Mouse (Mus musculus) neural tube, embryonic 12.5 days (tissue): ENCODE measurements at regions not wholly inside any gene's neighbourhood (a gene's known extent, or its start where the extent isn't known, plus 50 kb on each side); places are given as distances from the start of the nearest gene placed in this dataset.

Experiments used
- ATAC-seq: fragments of 200-750 bp; cut with Nextera tagmentation; 2 replicates; pipeline ENCODE4 v1.8.0; 2017; ENCODE audit warnings: low read depth, mild to moderate bottlenecking, moderate TSS enrichment, moderate library complexity; ENCODE audit not compliant: low FRiP score
- H3K27ac ChIP-seq: fragments of 300-500 bp; sonication (generic); 2 replicates; pipeline ENCODE4 v1.5.1; 2016
- H3K27me3 ChIP-seq: fragments of 300-500 bp; sonication (generic); replicated peaks from 2 replicates; pipeline ENCODE4 v1.6.1; 2016; ENCODE audit warnings: mild to moderate bottlenecking
- H3K36me3 ChIP-seq: fragments of 300-500 bp; sonication (generic); 2 replicates; pipeline ENCODE4 v1.6.1; 2016; ENCODE audit warnings: mild to moderate bottlenecking
- H3K4me1 ChIP-seq: fragments of 300-500 bp; sonication (generic); 2 replicates; pipeline ENCODE4 v1.6.1; 2016
- H3K4me2 ChIP-seq: fragments of 300-500 bp; sonication (generic); replicated peaks from 2 replicates; pipeline ENCODE4 v1.6.1; 2016; ENCODE audit warnings: mild to moderate bottlenecking
- H3K4me3 ChIP-seq: fragments of 300-500 bp; sonication (generic); 2 replicates; pipeline ENCODE4 v1.5.1; 2016
- H3K9ac ChIP-seq: fragments of 300-500 bp; sonication (generic); 2 replicates; pipeline ENCODE4 v1.6.1; 2016; ENCODE audit warnings: mild to moderate bottlenecking
- H3K9me3 ChIP-seq: fragments of 300-500 bp; sonication (generic); 2 replicates; pipeline ENCODE4 v1.6.1; 2016; ENCODE audit warnings: mild to moderate bottlenecking
- WGBS: fragments of 180-500 bp; shearing (Covaris S2); methylation state at CpG from one replicate; pipeline ENCODE4 v1.1.7; 2016; 5-methylcytosine and 5-hydroxymethylcytosine counted together

GRCm38 (mm10) chr3:115590716-115591115, 124.2 kb downstream of the S1pr1 start:
- no peak overlapping the region for H3K9ac ChIP-seq
- H3K4me3 ChIP-seq, result no peak overlapping the region
- no peak overlapping the region for H3K27ac ChIP-seq
- H3K4me1 ChIP-seq, result no peaks in the 10 kb centered on the region
- H3K36me3 ChIP-seq, result no peaks in the 10 kb centered on the region
- H3K27me3 ChIP-seq, result no peaks in the 10 kb centered on the region
- H3K4me2 ChIP-seq, result no peak overlapping the region
- no peak for ATAC-seq
- WGBS, result 81% methylated on average over 5 of the region's 5 CpGs
- H3K9me3 ChIP-seq, result no peaks in the 10 kb centered on the region

GRCm38 (mm10) chr3:115588585-115588984, 126.3 kb downstream of the S1pr1 start:
- Histone ChIP-seq H3K27me3 (no peaks in the 10 kb centered on the region), H3K4me2 (no peak overlapping the region), H3K9ac (no peak overlapping the region), H3K9me3 (no peaks in the 10 kb centered on the region), H3K4me1 (no peaks in the 10 kb centered on the region), H3K4me3 (no peak overlapping the region), H3K27ac (no peak overlapping the region), H3K36me3 (no peaks in the 10 kb centered on the region)
- ATAC-seq, result no peak
- WGBS, result 60% methylated on average over 2 of the region's 2 CpGs

- Histone ChIP-seq H3K4me1 (no peaks in the 10 kb centered on the region), H3K9ac (no peak overlapping the region), H3K9me3 (no peaks in the 10 kb centered on the region), H3K27me3 (no peaks in the 10 kb centered on the region), H3K27ac (no peak overlapping the region), H3K4me3 (no peak overlapping the region), H3K36me3 (no peaks in the 10 kb centered on the region), H3K4me2 (no peak overlapping the region)
- WGBS, result 54% methylated on average over 4 of the region's 4 CpGs
- peak; percentile 65; the same call in 1 of the 2 replicates for ATAC-seq
Measured at GRCm38 (mm10) chr3:115580131-115580932, 134.5 kb downstream of the S1pr1 start.

- H3K36me3 ChIP-seq, result no peaks in the 10 kb centered on the region
- H3K4me2 ChIP-seq, result no peak overlapping the region
- 93% methylated on average over 2 of the region's 2 CpGs for WGBS
- no peaks in the 10 kb centered on the region for H3K9me3 ChIP-seq
- no peak overlapping the region for H3K9ac ChIP-seq
- no peak overlapping the region for H3K4me3 ChIP-seq
- no peak for ATAC-seq
- H3K4me1 ChIP-seq, result no peaks in the 10 kb centered on the region
- no peak overlapping the region for H3K27ac ChIP-seq
- no peaks in the 10 kb centered on the region for H3K27me3 ChIP-seq
Measured at GRCm38 (mm10) chr3:115575371-115575770, 139.5 kb downstream of the S1pr1 start.

- no peak overlapping the region for H3K9ac ChIP-seq
- H3K36me3 ChIP-seq, result no peaks in the 10 kb centered on the region
- H3K4me3 ChIP-seq, result no peak overlapping the region
- no peak overlapping the region for H3K4me2 ChIP-seq
- no peaks in the 10 kb centered on the region for H3K4me1 ChIP-seq
- H3K9me3 ChIP-seq, result no peaks in the 10 kb centered on the region
- WGBS, result 85% methylated on average over 7 of the region's 7 CpGs
- no peak overlapping the region for H3K27ac ChIP-seq
- H3K27me3 ChIP-seq, result no peaks in the 10 kb centered on the region
- no peak for ATAC-seq
Measured at GRCm38 (mm10) chr3:115562735-115563134, 152.1 kb downstream of the S1pr1 start.

- Histone ChIP-seq H3K27ac (no peak overlapping the region), H3K27me3 (no peaks in the 10 kb centered on the region), H3K4me3 (no peak overlapping the region), H3K36me3 (no peaks in the 10 kb centered on the region), H3K4me1 (no peaks in the 10 kb centered on the region), H3K9me3 (no peaks in the 10 kb centered on the region), H3K9ac (no peak overlapping the region), H3K4me2 (no peak overlapping the region)
- 84% methylated on average over 10 of the region's 10 CpGs for WGBS
- ATAC-seq, result no peak
Measured at GRCm38 (mm10) chr3:115554809-115555708, 159.8 kb downstream of the S1pr1 start.

- H3K27me3 ChIP-seq, result no peaks in the 10 kb centered on the region
- no peaks in the 10 kb centered on the region for H3K36me3 ChIP-seq
- H3K9me3 ChIP-seq, result no peaks in the 10 kb centered on the region
- H3K9ac ChIP-seq, result no peak overlapping the region
- no peak overlapping the region for H3K4me3 ChIP-seq
- no peak overlapping the region for H3K4me2 ChIP-seq
- no peak overlapping the region for H3K27ac ChIP-seq
- whole genome bisulfite sequencing, result 66% methylated on average over 10 of the region's 10 CpGs
- no peak for ATAC-seq
- no peaks in the 10 kb centered on the region for H3K4me1 ChIP-seq
Measured at GRCm38 (mm10) chr3:115553848-115554515, 160.9 kb downstream of the S1pr1 start.

GRCm38 (mm10) chr3:115541789-115542188, 173.1 kb downstream of the S1pr1 start:
- Histone ChIP-seq H3K9ac (no peak overlapping the region), H3K4me1 (no peaks in the 10 kb centered on the region), H3K36me3 (no peaks in the 10 kb centered on the region), H3K27me3 (no peaks in the 10 kb centered on the region), H3K4me3 (no peak overlapping the region), H3K9me3 (no peaks in the 10 kb centered on the region), H3K27ac (no peak overlapping the region), H3K4me2 (no peak overlapping the region)
- ATAC-seq, result no peak; the same call in 1 of the 2 replicates
- 89% methylated on average over 1 of the region's 1 CpGs for WGBS

GRCm38 (mm10) chr3:115538355-115538754, 176.5 kb downstream of the S1pr1 start:
- Histone ChIP-seq H3K36me3 (no peaks in the 10 kb centered on the region), H3K9me3 (no peaks in the 10 kb centered on the region), H3K4me1 (no peaks in the 10 kb centered on the region), H3K27ac (no peak overlapping the region), H3K27me3 (no peaks in the 10 kb centered on the region), H3K4me3 (no peak overlapping the region), H3K4me2 (no peak overlapping the region), H3K9ac (no peak overlapping the region)
- no peak for ATAC-seq
- 89% methylated on average over 6 of the region's 6 CpGs for WGBS

- no peak overlapping the region for H3K4me2 ChIP-seq
- no peak overlapping the region for H3K27ac ChIP-seq
- no peak overlapping the region for H3K9ac ChIP-seq
- no peaks in the 10 kb centered on the region for H3K36me3 ChIP-seq
- H3K27me3 ChIP-seq, result no peaks in the 10 kb centered on the region
- no peaks in the 10 kb centered on the region for H3K4me1 ChIP-seq
- no peak overlapping the region for H3K4me3 ChIP-seq
- ATAC-seq, result peak; percentile 50; the same call in 1 of the 2 replicates
- WGBS, result 79% methylated on average over 18 of the region's 18 CpGs
- H3K9me3 ChIP-seq, result no peaks in the 10 kb centered on the region
Measured at GRCm38 (mm10) chr3:115532141-115532735, 182.6 kb downstream of the S1pr1 start.

GRCm38 (mm10) chr3:115530441-115530840, 184.4 kb downstream of the S1pr1 start:
- no peaks in the 10 kb centered on the region for H3K4me1 ChIP-seq
- WGBS, result 78% methylated on average over 3 of the region's 3 CpGs
- no peak overlapping the region for H3K4me2 ChIP-seq
- no peak overlapping the region for H3K27ac ChIP-seq
- H3K4me3 ChIP-seq, result no peak overlapping the region
- no peak for ATAC-seq
- H3K9me3 ChIP-seq, result no peaks in the 10 kb centered on the region
- no peaks in the 10 kb centered on the region for H3K36me3 ChIP-seq
- H3K27me3 ChIP-seq, result no peaks in the 10 kb centered on the region
- H3K9ac ChIP-seq, result no peak overlapping the region

GRCm38 (mm10) chr3:115529918-115530317, 185.0 kb downstream of the S1pr1 start:
- Histone ChIP-seq H3K27ac (no peak overlapping the region), H3K4me3 (no peak overlapping the region), H3K4me1 (no peaks in the 10 kb centered on the region), H3K36me3 (no peaks in the 10 kb centered on the region), H3K9ac (no peak overlapping the region), H3K9me3 (no peaks in the 10 kb centered on the region), H3K4me2 (no peak overlapping the region), H3K27me3 (no peaks in the 10 kb centered on the region)
- WGBS, result 50% methylated on average over 4 of the region's 4 CpGs
- no peak for ATAC-seq
